Mouse (Mus musculus): ENCODE results near the gene Eno2.
"Not testable (repeated sequence)": the region's sequence is repeated elsewhere in the genome, so short reads cannot be mapped to it uniquely, and the experiment has no call there.

Eno2 gene

GRCm38 (mm10) chr6:124805341-124806321 lies 36.2 kb upstream of the Eno2 start:
- DNase-seq (ENCODE audit: low spot score in 2 of 2) = peak; percentile 84 to 89

- no peak for DNase-seq (ENCODE audit: low spot score in 2 of 2)
These were observed 34.9 kb upstream of the Eno2 start for GRCm38 (mm10) chr6:124804341-124804740.

- not testable (repeated sequence) for DNase-seq (ENCODE audit: low spot score in 2 of 2)
These were observed 34.2 kb upstream of the Eno2 start for GRCm38 (mm10) chr6:124803691-124804090.

GRCm38 (mm10) chr6:124803061-124803460 lies 33.6 kb upstream of the Eno2 start:
- no peak for DNase-seq (ENCODE audit: low spot score in 2 of 2)

- not testable (repeated sequence) for DNase-seq (ENCODE audit: low spot score in 2 of 2)
These were observed 32.9 kb upstream of the Eno2 start for GRCm38 (mm10) chr6:124802400-124802799.

- DNase-seq (ENCODE audit: low spot score in 2 of 2) = no peak
These were observed 26.7 kb upstream of the Eno2 start for GRCm38 (mm10) chr6:124796200-124796599.

GRCm38 (mm10) chr6:124795781-124796180 lies 26.3 kb upstream of the Eno2 start:
- DNase-seq (ENCODE audit: low spot score in 2 of 2) = no peak

GRCm38 (mm10) chr6:124791911-124792310 lies 22.4 kb upstream of the Eno2 start:
- no peak for DNase-seq (ENCODE audit: low spot score in 2 of 2)

GRCm38 (mm10) chr6:124790121-124790520 lies 20.6 kb upstream of the Eno2 start:
- no peak for DNase-seq (ENCODE audit: low spot score in 2 of 2)

- DNase-seq (ENCODE audit: low spot score in 2 of 2) = no peak
These were observed 20.0 kb upstream of the Eno2 start for GRCm38 (mm10) chr6:124789519-124789918.

- DNase-seq (ENCODE audit: low spot score in 2 of 2) = no peak
These were observed 18.2 kb upstream of the Eno2 start for GRCm38 (mm10) chr6:124787722-124788121.

- no peak for DNase-seq (ENCODE audit: low spot score in 2 of 2)
These were observed 17.4 kb upstream of the Eno2 start for GRCm38 (mm10) chr6:124786756-124787420.

GRCm38 (mm10) chr6:124782436-124782835 lies 13.0 kb upstream of the Eno2 start:
- no peak for DNase-seq (ENCODE audit: low spot score in 2 of 2)

- DNase-seq (ENCODE audit: low spot score in 2 of 2) = no peak
These were observed 11.4 kb upstream of the Eno2 start for GRCm38 (mm10) chr6:124780917-124781316.

GRCm38 (mm10) chr6:124779984-124780416 lies 10.5 kb upstream of the Eno2 start:
- DNase-seq (ENCODE audit: low spot score in 2 of 2) = no peak

GRCm38 (mm10) chr6:124779222-124779983 lies 9.9 kb upstream of the Eno2 start, which contains the start of gene Lrrc23:
Gene Lrrc23 (minus strand): TSS chr6:124779727.
- DNase-seq (ENCODE audit: low spot score in 2 of 2) = no peak

- no peak for DNase-seq (ENCODE audit: low spot score in 2 of 2)
These were observed 1.0 kb upstream of the Eno2 start for GRCm38 (mm10) chr6:124770511-124770910.

GRCm38 (mm10) chr6:124770013-124770412 lies 540 bp upstream of the Eno2 start:
- DNase-seq (ENCODE audit: low spot score in 2 of 2) = no peak

- no peak for DNase-seq (ENCODE audit: low spot score in 2 of 2)
These were observed 799 bp downstream of the Eno2 start for GRCm38 (mm10) chr6:124768704-124769044.

GRCm38 (mm10) chr6:124767920-124768703 lies 1.4 kb downstream of the Eno2 start:
- peak in 1 of 2 experiments; percentile 59 for DNase-seq (ENCODE audit: low spot score in 2 of 2)

GRCm38 (mm10) chr6:124767536-124767919 lies 1.9 kb downstream of the Eno2 start:
- DNase-seq (ENCODE audit: low spot score in 2 of 2) = peak in 1 of 2 experiments; percentile 55

Measured in spleen, postnatal 4 days (tissue).